Mouse (Mus musculus) liver, postnatal 0 days (tissue): ENCODE measurements around the gene A930033H14Rik. TPM values are rescaled to one million over a fixed set of nuclear protein-coding genes. Genes with fewer than 3 reads are reported as not detected.

Experiments
- ATAC-seq: fragments of 200-750 bp; cut with Nextera tagmentation; 2 replicates; pipeline ENCODE4 v1.8.0; 2017; ENCODE audit warnings: mild to moderate bottlenecking, moderate library complexity
- DNase-seq: peaks from one replicate; pipeline ENCODE4 v3.0.0-alpha.2; 2016
- H3K27ac ChIP-seq: fragments of 300-500 bp; sonication (generic); 2 replicates; pipeline ENCODE4 v1.5.1; 2014; ENCODE audit warnings: antibody characterized with exemption, moderate library complexity, mild to moderate bottlenecking, low read depth
- H3K27me3 ChIP-seq: fragments of 300-500 bp; sonication (generic); 2 replicates; pipeline ENCODE4 v1.6.1; 2014; ENCODE audit warnings: low read length, control low read depth, mixed read lengths; ENCODE audit not compliant: insufficient read depth
- H3K36me3 ChIP-seq: fragments of 300-500 bp; sonication (generic); replicated peaks from 2 replicates; pipeline ENCODE4 v1.6.1; 2014; ENCODE audit warnings: mild to moderate bottlenecking, control low read depth, low read length, moderate library complexity, mixed read lengths; ENCODE audit not compliant: insufficient read depth
- H3K4me1 ChIP-seq: fragments of 300-500 bp; sonication (generic); 2 replicates; pipeline ENCODE4 v1.6.1; 2014; ENCODE audit warnings: antibody characterized with exemption, mild to moderate bottlenecking, control low read depth; ENCODE audit not compliant: insufficient read depth
- H3K4me2 ChIP-seq: fragments of 300-500 bp; sonication (generic); 2 replicates; pipeline ENCODE4 v1.6.1; 2014; ENCODE audit warnings: low read depth, mild to moderate bottlenecking, low read length, moderate library complexity, mixed read lengths
- H3K4me3 ChIP-seq: fragments of 300-500 bp; sonication (generic); 2 replicates; pipeline ENCODE4 v1.5.1; 2014; ENCODE audit warnings: low read depth, low read length
- H3K9ac ChIP-seq: fragments of 300-500 bp; sonication (generic); replicated peaks from 2 replicates; pipeline ENCODE4 v1.6.1; 2014; ENCODE audit warnings: mild to moderate bottlenecking, moderate library complexity
- H3K9me3 ChIP-seq: fragments of 300-500 bp; sonication (generic); 2 replicates; pipeline ENCODE4 v1.6.1; 2016; ENCODE audit warnings: mild to moderate bottlenecking, control low read depth, low read length, mixed read lengths
- CTCF ChIP-seq: sonication (generic); IDR thresholded peaks from 2 replicates; pipeline ENCODE4 v1.5.1; 2016; ENCODE audit warnings: antibody characterized with exemption, low read depth
- EP300 ChIP-seq: IDR thresholded peaks from 2 replicates; pipeline ENCODE4 v1.6.1; 2016; ENCODE audit warnings: antibody characterized with exemption, low read depth, mild to moderate bottlenecking
- WGBS: fragments of 180-500 bp; shearing (Covaris S2); extraction: QIAGEN DNeasy Blood & Tissue Kit; methylation state at CpG from one replicate; pipeline ENCODE4 v1.1.7; 2014; ENCODE audit not compliant: insufficient replicate concordance; 5-methylcytosine and 5-hydroxymethylcytosine counted together
- polyA plus RNA-seq: library from polyadenylated mRNA; unstranded; fragments of >200 nt; fragmentation: Nextera tagmentation; extraction: Ambion mirVana; gene quantifications from 2 replicates; pipeline ENCODE4 v1.2.1, GENCODE M21; 2015

The A930033H14Rik gene
- polyA plus RNA-seq, 1 experiment from 2014 or later = 1.2 TPM

DNA sequence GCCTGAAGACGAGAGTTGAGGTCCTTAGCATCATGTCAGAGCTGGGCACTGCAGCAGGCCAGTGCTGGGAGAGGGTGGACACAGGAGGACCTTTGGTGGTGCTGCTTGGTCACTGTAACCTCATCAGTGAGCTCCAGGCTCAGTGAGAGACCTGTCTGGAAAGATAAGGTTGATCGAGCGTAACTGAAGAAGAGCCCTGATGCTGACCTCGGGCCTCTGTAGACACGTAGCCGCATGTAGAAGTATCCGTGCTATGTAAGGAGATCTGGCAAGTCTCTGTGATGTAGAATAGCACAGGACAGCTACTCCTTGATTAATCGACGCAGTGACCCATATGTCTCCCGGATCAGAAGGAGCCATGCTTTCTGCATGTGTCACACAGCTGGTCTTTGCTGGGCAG, 19.2 kb downstream of the A930033H14Rik start:
- Histone ChIP-seq H3K4me1 (peaks cover 3% of the 10 kb centered on the region; the same call in 1 of the 2 replicates), H3K4me3 (no peak overlapping the region), H3K9me3 (no peaks in the 10 kb centered on the region), H3K9ac (no peak overlapping the region), H3K36me3 (0 out of 2 replicates have a peak, but pooled peaks cover 3% of the 10 kb centered on the region), H3K27me3 (no peaks in the 10 kb centered on the region), H3K4me2 (no peak overlapping the region), H3K27ac (no peak overlapping the region)
- ATAC-seq (no peak), DNase-seq (no peak)
- no peak for TF ChIP-seq CTCF
- no peak for TF ChIP-seq EP300
- WGBS = 80% methylated on average over 10 of the region's 10 CpGs

DNA sequence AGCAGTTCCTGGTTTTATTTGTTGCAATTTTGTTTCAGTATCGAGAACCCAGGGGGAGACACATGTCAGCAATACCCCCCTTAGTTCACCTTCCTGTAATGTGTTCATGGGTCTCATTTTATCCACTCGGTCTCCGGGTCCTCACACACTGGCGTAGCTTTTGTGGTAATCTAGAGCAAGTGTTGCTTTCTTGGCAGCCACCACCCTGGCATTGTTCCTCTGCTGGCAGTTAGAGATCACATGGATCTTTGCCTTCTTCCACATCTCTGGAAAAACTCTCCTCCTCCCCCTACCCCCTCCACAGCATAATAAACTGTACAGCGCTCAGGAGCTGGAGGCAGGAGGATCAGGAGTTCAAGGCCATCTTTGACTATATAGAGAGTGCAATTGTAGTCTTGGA, 20.6 kb downstream of the A930033H14Rik start:
- Histone ChIP-seq H3K4me1 (peaks cover 3% of the 10 kb centered on the region; the same call in 1 of the 2 replicates), H3K4me2 (no peak overlapping the region), H3K27me3 (no peaks in the 10 kb centered on the region), H3K27ac (no peak overlapping the region), H3K9ac (no peak overlapping the region), H3K9me3 (no peaks in the 10 kb centered on the region), H3K4me3 (no peak overlapping the region), H3K36me3 (0 out of 2 replicates have a peak, but pooled peaks cover 3% of the 10 kb centered on the region)
- ATAC-seq (no peak), DNase-seq (no peak)
- 88% methylated on average over 5 of the region's 5 CpGs for WGBS
- TF ChIP-seq EP300 (no peak), CTCF (no peak)

DNA sequence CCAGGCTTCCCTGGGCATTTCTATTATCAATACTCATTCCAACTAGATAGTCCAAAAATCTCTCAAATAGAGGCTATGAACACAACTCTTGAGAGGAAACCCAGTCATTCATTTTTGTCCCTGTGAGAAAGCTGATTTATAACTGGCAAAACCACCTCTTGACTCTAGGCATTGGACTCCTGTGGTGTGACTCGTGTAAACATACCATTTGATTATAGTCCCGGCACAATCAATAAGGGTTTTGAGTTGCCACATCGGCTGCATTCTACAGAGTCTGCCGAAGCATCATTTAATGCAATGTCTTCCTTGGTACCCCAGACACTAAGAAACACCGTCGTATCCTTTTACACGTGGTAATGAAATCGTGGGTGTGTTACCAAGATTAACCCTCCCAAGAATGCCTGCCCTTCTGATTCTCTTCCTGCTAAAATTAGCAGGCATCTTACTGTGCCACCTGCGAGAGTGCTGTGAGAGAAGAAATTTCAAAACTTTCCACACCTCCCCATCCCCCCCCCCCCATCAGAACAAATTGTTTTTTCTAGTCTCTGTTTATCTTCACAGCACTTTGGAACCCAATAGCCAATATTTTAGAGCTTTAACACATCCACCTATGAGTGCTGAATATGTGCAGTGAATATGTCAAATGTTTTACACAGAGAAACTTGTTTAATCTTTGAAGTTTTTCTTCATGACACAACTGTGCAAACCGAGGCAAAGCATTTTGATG, 22.3 kb downstream of the A930033H14Rik start:
- ATAC-seq = peak; percentile 86
- no peak overlapping the region for H3K9ac ChIP-seq
- TF ChIP-seq CTCF (no peak), EP300 (0 out of 2 replicates have a peak, but pooled peaks have one; percentile 31)
- no peaks in the 10 kb centered on the region for H3K27me3 ChIP-seq
- 55% methylated on average over 10 of the region's 10 CpGs for WGBS
- peaks cover 3% of the 10 kb centered on the region; the same call in 1 of the 2 replicates for H3K4me1 ChIP-seq
- H3K9me3 ChIP-seq = no peaks in the 10 kb centered on the region
- H3K4me2 ChIP-seq = no peak overlapping the region
- no peak overlapping the region for H3K4me3 ChIP-seq
- H3K36me3 ChIP-seq = no peaks in the 10 kb centered on the region
- peak overlapping the region; percentile 71 for H3K27ac ChIP-seq
- no peak for DNase-seq

DNA sequence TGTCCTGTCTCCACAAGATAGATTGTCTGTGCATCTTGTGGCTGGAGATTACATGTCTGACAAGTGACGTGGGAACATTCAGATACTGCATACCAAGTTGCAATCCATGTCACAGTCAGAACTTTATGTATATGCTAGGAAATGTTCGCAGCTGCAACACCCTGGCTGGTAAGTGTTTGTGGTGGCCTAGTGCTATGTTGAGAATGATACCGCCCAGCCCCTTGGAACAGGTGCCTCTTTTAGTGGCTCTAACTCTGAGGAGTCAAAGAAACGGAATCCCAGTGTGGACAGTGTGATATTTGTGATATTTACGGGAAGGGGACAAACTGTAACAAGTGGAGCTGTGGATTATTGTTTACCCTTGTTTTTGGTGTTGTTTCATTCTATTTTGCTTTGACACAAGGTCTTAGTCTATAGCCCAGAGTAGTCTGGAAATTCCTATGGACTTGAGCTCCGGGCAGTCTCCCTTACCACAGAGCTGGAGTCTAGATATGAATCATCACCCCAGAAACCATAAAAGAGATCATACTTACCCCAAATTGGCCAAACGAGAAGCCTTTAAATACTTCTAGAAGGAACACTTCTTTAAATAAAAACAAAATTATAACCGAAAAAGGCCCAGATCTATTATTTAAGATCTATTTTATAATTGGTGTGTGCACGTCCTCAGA, 25.0 kb downstream of the A930033H14Rik start:
- H3K4me2 ChIP-seq = no peak overlapping the region
- no peaks in the 10 kb centered on the region for H3K9me3 ChIP-seq
- no peak overlapping the region for H3K27ac ChIP-seq
- DNase-seq = no peak
- TF ChIP-seq EP300 = no peak
- TF ChIP-seq CTCF = no peak
- 72% methylated on average over 9 of the region's 9 CpGs for WGBS
- no peak overlapping the region for H3K9ac ChIP-seq
- H3K4me3 ChIP-seq = no peak overlapping the region
- peaks cover 3% of the 10 kb centered on the region; the same call in 1 of the 2 replicates for H3K4me1 ChIP-seq
- no peak for ATAC-seq
- no peaks in the 10 kb centered on the region for H3K36me3 ChIP-seq
- H3K27me3 ChIP-seq = no peaks in the 10 kb centered on the region

GRCm38 (mm10) chr10:69185894-69186893, 26.7 kb downstream of the A930033H14Rik start:
- no peaks in the 10 kb centered on the region for H3K36me3 ChIP-seq
- peak; percentile 70 for DNase-seq
- no peaks in the 10 kb centered on the region for H3K9me3 ChIP-seq
- H3K4me2 ChIP-seq = peak overlapping the region; percentile 60
- H3K9ac ChIP-seq = no peak overlapping the region
- TF ChIP-seq EP300 (0 out of 2 replicates have a peak, but pooled peaks have one; percentile 19), CTCF (peak; percentile 80)
- peak overlapping the region; percentile 31 for H3K4me3 ChIP-seq
- no peaks in the 10 kb centered on the region; the same call in 1 of the 2 replicates for H3K4me1 ChIP-seq
- no peak overlapping the region; the same call in 1 of the 2 replicates for H3K27ac ChIP-seq
- ATAC-seq = peak; percentile 57
- no peaks in the 10 kb centered on the region for H3K27me3 ChIP-seq
- WGBS = 17% methylated on average over 21 of the region's 21 CpGs
